Mouse (Mus musculus) kidney, adult 2 months (tissue): ENCODE results near the gene Iyd. TPM values are rescaled to one million over a fixed set of nuclear protein-coding genes. Genes with fewer than 3 reads are reported as not detected.

Experiments used
- DNase-seq: peaks from one replicate; pipeline ENCODE4 v3.0.0; 2021
- H3K27ac ChIP-seq: fragments of 200-500 bp; 2 replicates; pipeline ENCODE4 v1.5.1; 2012; ENCODE audit warnings: low read depth, low read length, control low read depth, inconsistent platforms; ENCODE audit not compliant: insufficient read depth
- H3K27me3 ChIP-seq: fragments of 200-500 bp; replicated peaks from 2 replicates; pipeline ENCODE4 v1.6.1; 2012; ENCODE audit warnings: mild to moderate bottlenecking, moderate library complexity, low read length, inconsistent platforms; ENCODE audit not compliant: control insufficient read depth, insufficient read depth
- H3K36me3 ChIP-seq: fragments of 200-500 bp; 2 replicates; pipeline ENCODE4 v1.6.1; 2012; ENCODE audit warnings: mild to moderate bottlenecking, moderate library complexity, low read length, inconsistent platforms; ENCODE audit not compliant: control insufficient read depth, insufficient read depth
- H3K4me1 ChIP-seq: fragments of 200-500 bp; 2 replicates; pipeline ENCODE4 v1.6.1; 2011; ENCODE audit warnings: low read length; ENCODE audit not compliant: control insufficient read depth, insufficient read depth
- H3K4me3 ChIP-seq: fragments of 200-500 bp; 2 replicates; pipeline ENCODE4 v1.5.1; 2011; ENCODE audit warnings: mild to moderate bottlenecking, low read depth, low read length, control low read depth; ENCODE audit not compliant: insufficient read depth
- CTCF ChIP-seq: fragments of 200-500 bp; conservative IDR thresholded peaks from 2 replicates; pipeline ENCODE4 v1.5.1; 2011; ENCODE audit warnings: low read depth, mild to moderate bottlenecking, control low read depth, low read length, moderate library complexity, mixed read lengths; ENCODE audit not compliant: insufficient read depth, insufficient read length
- POLR2A ChIP-seq: fragments of 200-500 bp; IDR thresholded peaks from one replicate; pipeline ENCODE4 v1.6.1; 2011; ENCODE audit warnings: low read depth, low read length, control low read depth
- WGBS: fragments of 180-500 bp; shearing (Covaris S2); methylation state at CpG from one replicate; pipeline ENCODE4 v1.1.7; 2018; 5-methylcytosine and 5-hydroxymethylcytosine counted together
- polyA plus RNA-seq: library from polyadenylated mRNA; depleted of rRNA; stranded (reverse); fragments of >200 nt; gene quantifications from 2 replicates; pipeline ENCODE4 v1.2.3, GENCODE M21; 2012

Iyd gene
- polyA plus RNA-seq, 1 experiment, result 30.7 TPM

GRCm38 (mm10) chr10:3555128-3555527 lies 15.1 kb downstream of the Iyd start:
- Histone ChIP-seq H3K36me3 (no peaks in the 10 kb centered on the region), H3K27me3 (no peaks in the 10 kb centered on the region), H3K27ac (no peak overlapping the region), H3K4me1 (no peaks in the 10 kb centered on the region), H3K4me3 (no peak overlapping the region)
- TF ChIP-seq CTCF (peak; percentile 21; the same call in 1 of the 2 replicates), POLR2A (no peak)
- WGBS, result 61% methylated on average over 5 of the region's 5 CpGs
- DNase-seq, result no peak

- no peak overlapping the region for H3K4me3 ChIP-seq
- DNase-seq, result no peak
- H3K27me3 ChIP-seq, result no peaks in the 10 kb centered on the region
- TF ChIP-seq POLR2A (no peak), CTCF (no peak)
- no peaks in the 10 kb centered on the region for H3K4me1 ChIP-seq
- WGBS, result 81% methylated on average over 3 of the region's 3 CpGs
- no peaks in the 10 kb centered on the region for H3K36me3 ChIP-seq
- no peak overlapping the region for H3K27ac ChIP-seq
These were observed 16.5 kb downstream of the Iyd start for GRCm38 (mm10) chr10:3556538-3556937.

- no peaks in the 10 kb centered on the region for H3K36me3 ChIP-seq
- H3K4me1 ChIP-seq, result no peaks in the 10 kb centered on the region
- no peak overlapping the region for H3K4me3 ChIP-seq
- 97% methylated on average over 1 of the region's 1 CpGs for WGBS
- no peak overlapping the region for H3K27ac ChIP-seq
- no peaks in the 10 kb centered on the region for H3K27me3 ChIP-seq
- TF ChIP-seq POLR2A, result no peak
- TF ChIP-seq CTCF, result no peak
- no peak for DNase-seq
These were observed 19.1 kb downstream of the Iyd start for GRCm38 (mm10) chr10:3559136-3559535.

GRCm38 (mm10) chr10:3562165-3562564 lies 22.1 kb downstream of the Iyd start:
- no peak for DNase-seq
- Histone ChIP-seq H3K27me3 (no peaks in the 10 kb centered on the region), H3K36me3 (no peaks in the 10 kb centered on the region), H3K4me3 (no peak overlapping the region), H3K27ac (no peak overlapping the region), H3K4me1 (no peaks in the 10 kb centered on the region; the same call in 1 of the 2 replicates)
- TF ChIP-seq CTCF, result no peak
- TF ChIP-seq POLR2A, result no peak

- TF ChIP-seq POLR2A, result no peak
- TF ChIP-seq CTCF, result no peak
- WGBS, result 40% methylated on average over 4 of the region's 4 CpGs
- DNase-seq, result no peak
- Histone ChIP-seq H3K27ac (no peak overlapping the region), H3K36me3 (no peaks in the 10 kb centered on the region), H3K27me3 (no peaks in the 10 kb centered on the region), H3K4me1 (no peaks in the 10 kb centered on the region; the same call in 1 of the 2 replicates), H3K4me3 (no peak overlapping the region)
These were observed 25.1 kb downstream of the Iyd start for GRCm38 (mm10) chr10:3565126-3565525.

GRCm38 (mm10) chr10:3567821-3568220 lies 27.8 kb downstream of the Iyd start:
- Histone ChIP-seq H3K36me3 (no peaks in the 10 kb centered on the region), H3K27me3 (no peaks in the 10 kb centered on the region), H3K4me1 (no peaks in the 10 kb centered on the region; the same call in 1 of the 2 replicates), H3K27ac (no peak overlapping the region), H3K4me3 (no peak overlapping the region)
- peak; percentile 45 for TF ChIP-seq CTCF
- TF ChIP-seq POLR2A, result no peak
- WGBS, result 75% methylated on average over 6 of the region's 6 CpGs
- DNase-seq, result no peak

- H3K27ac ChIP-seq, result no peak overlapping the region
- TF ChIP-seq POLR2A, result no peak
- TF ChIP-seq CTCF, result peak; percentile 77
- peak; percentile 78 for DNase-seq
- 48% methylated on average over 10 of the region's 10 CpGs for WGBS
- H3K27me3 ChIP-seq, result no peaks in the 10 kb centered on the region; the same call in 1 of the 2 replicates
- no peaks in the 10 kb centered on the region for H3K4me1 ChIP-seq
- H3K36me3 ChIP-seq, result no peaks in the 10 kb centered on the region
- H3K4me3 ChIP-seq, result no peak overlapping the region
These were observed 32.9 kb downstream of the Iyd start for GRCm38 (mm10) chr10:3572723-3573649.
